Mouse (Mus musculus) forebrain, embryonic 11.5 days (tissue): ENCODE results near the gene Jpt1. TPM values are rescaled to one million over a fixed set of nuclear protein-coding genes. Genes with fewer than 3 reads are reported as not detected.
A peak's percentile ranks its signal among the peaks of the same experiment; 100 is the strongest.
"Not testable (repeated sequence)": the region's sequence is repeated elsewhere in the genome, so short reads cannot be mapped to it uniquely, and the experiment has no call there.

Source experiments
- ATAC-seq: fragments of 200-750 bp; cut with Nextera tagmentation; replicated peaks from 2 replicates; pipeline ENCODE4 v1.8.0; 2017; ENCODE audit warnings: moderate TSS enrichment; ENCODE audit not compliant: low FRiP score
- DNase-seq: peaks from one replicate; pipeline ENCODE4 v3.0.0-alpha.2; 2017; ENCODE audit warnings: low spot score
- H3K27ac ChIP-seq: fragments of 300-500 bp; sonication (generic); 2 replicates; pipeline ENCODE4 v1.5.1; 2014; ENCODE audit warnings: low read depth, low read length
- H3K27me3 ChIP-seq: fragments of 300-500 bp; sonication (generic); 2 replicates; pipeline ENCODE4 v1.6.1; 2014; ENCODE audit warnings: mild to moderate bottlenecking, low read length, mixed read lengths; ENCODE audit not compliant: control insufficient read depth, insufficient read depth
- H3K36me3 ChIP-seq: fragments of 300-500 bp; sonication (generic); 2 replicates; pipeline ENCODE4 v1.6.1; 2014; ENCODE audit warnings: mild to moderate bottlenecking, low read length, moderate library complexity, mixed read lengths; ENCODE audit not compliant: control insufficient read depth, insufficient read depth
- H3K4me1 ChIP-seq: fragments of 300-500 bp; sonication (generic); replicated peaks from 2 replicates; pipeline ENCODE4 v1.6.1; 2014; ENCODE audit warnings: low read length, mixed read lengths; ENCODE audit not compliant: control insufficient read depth, insufficient read depth
- H3K4me2 ChIP-seq: fragments of 300-500 bp; sonication (generic); 2 replicates; pipeline ENCODE4 v1.6.1; 2014; ENCODE audit warnings: low read depth, mild to moderate bottlenecking, low read length, moderate library complexity, mixed read lengths; ENCODE audit not compliant: severe bottlenecking
- H3K4me3 ChIP-seq: fragments of 300-500 bp; sonication (generic); 2 replicates; pipeline ENCODE4 v1.5.1; 2014; ENCODE audit warnings: low read depth, low read length
- H3K9ac ChIP-seq: fragments of 300-500 bp; sonication (generic); 2 replicates; pipeline ENCODE4 v1.6.1; 2014; ENCODE audit warnings: low read length
- H3K9me3 ChIP-seq: fragments of 300-500 bp; sonication (generic); 2 replicates; pipeline ENCODE4 v1.6.1; 2016; ENCODE audit warnings: low read length, mixed read lengths; ENCODE audit not compliant: control insufficient read depth
- WGBS: fragments of 180-500 bp; shearing (Covaris S2); extraction: QIAGEN DNeasy Blood & Tissue Kit; methylation state at CpG from one replicate; pipeline ENCODE4 v1.1.7; 2014; 5-methylcytosine and 5-hydroxymethylcytosine counted together
- polyA plus RNA-seq: library from polyadenylated mRNA; unstranded; fragments of >200 nt; fragmentation: Nextera tagmentation; extraction: Ambion mirVana; gene quantifications from 2 replicates; pipeline ENCODE4 v1.2.1, GENCODE M21; 2014

Jpt1 gene
- polyA plus RNA-seq, 1 experiment from 2014 or later = 961 TPM

DNA sequence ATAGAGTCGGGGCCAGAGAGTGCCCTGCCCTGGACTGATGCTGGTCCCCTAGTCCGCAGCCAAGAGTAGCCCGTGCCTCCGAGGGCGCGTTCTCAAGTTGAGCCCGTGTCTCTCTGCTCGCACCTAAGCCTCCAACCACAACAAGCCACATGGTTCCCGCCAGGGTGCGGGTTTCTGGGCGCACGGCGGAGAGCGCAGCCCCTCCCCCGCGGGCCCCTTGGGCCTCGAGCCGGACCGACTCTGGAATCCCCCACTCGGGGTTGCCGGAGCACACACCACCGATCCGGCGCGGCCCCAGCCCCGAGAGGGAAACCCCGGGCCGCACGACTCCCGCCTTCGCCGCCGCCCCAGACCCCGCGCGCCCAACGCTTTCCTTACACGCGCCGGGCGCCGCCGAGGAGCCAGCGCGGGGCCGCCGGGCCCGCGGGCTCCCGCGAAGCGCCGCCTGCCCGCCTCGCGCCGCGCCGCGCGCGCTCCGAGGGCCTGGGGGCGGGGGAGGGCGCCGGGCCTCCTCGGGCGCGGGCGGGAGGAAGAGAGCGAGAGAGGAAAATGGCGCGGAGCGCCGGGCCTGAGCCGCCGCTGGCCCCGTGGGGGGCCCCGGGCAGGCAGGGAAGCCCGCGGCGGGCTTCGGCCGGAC, 21.3 kb upstream of the Jpt1 start:
- DNase-seq (peak; percentile 87), ATAC-seq (peak; percentile 72)
- Histone ChIP-seq H3K9me3 (no peaks in the 10 kb centered on the region), H3K4me2 (peak overlapping the region; percentile 79), H3K4me1 (no peaks in the 10 kb centered on the region), H3K4me3 (peak overlapping the region; percentile 96), H3K27ac (peak overlapping the region; percentile 99), H3K9ac (peak overlapping the region; percentile 99), H3K36me3 (peaks cover 12% of the 10 kb centered on the region; the same call in 1 of the 2 replicates), H3K27me3 (no peaks in the 10 kb centered on the region)
- WGBS = 1% methylated on average over 49 of the region's 84 CpGs

DNA sequence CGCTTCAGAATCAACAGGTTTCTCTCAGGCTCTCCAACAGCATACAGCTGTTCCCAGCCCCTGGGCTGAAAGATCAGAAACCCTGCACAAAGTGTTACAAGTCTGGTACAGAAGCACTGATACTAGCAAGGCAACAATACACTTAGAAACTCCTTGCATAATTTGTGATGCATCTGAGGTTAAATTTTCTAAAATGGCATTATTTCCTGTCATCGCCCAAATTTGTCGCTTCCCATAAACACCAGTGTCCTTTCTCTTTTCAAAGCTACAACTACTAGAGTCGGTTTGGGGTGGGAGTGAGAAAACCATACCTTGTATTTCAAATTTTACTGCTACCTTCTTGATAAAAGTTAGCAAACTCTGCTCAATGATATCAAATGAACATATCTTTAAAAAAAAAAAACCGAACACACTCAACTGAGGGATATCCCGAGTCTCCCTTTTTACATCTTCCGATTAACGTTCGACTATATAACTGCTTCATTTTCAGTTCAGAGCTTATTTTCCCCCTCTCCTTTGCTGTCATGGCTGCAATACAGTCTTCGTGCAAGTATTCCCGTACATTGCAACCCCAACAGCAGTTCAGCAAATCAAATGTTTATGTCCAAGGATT, 20.7 kb upstream of the Jpt1 start:
- DNase-seq = no peak
- H3K27ac ChIP-seq = peak overlapping the region; percentile 99
- peak overlapping the region; percentile 79 for H3K4me2 ChIP-seq
- WGBS = 8% methylated on average over 11 of the region's 11 CpGs
- no peak for ATAC-seq
- peak overlapping the region; percentile 99 for H3K9ac ChIP-seq
- H3K27me3 ChIP-seq = no peaks in the 10 kb centered on the region
- H3K36me3 ChIP-seq = peaks cover 16% of the 10 kb centered on the region
- H3K4me3 ChIP-seq = peak overlapping the region; percentile 96
- H3K4me1 ChIP-seq = no peaks in the 10 kb centered on the region
- no peaks in the 10 kb centered on the region for H3K9me3 ChIP-seq

DNA sequence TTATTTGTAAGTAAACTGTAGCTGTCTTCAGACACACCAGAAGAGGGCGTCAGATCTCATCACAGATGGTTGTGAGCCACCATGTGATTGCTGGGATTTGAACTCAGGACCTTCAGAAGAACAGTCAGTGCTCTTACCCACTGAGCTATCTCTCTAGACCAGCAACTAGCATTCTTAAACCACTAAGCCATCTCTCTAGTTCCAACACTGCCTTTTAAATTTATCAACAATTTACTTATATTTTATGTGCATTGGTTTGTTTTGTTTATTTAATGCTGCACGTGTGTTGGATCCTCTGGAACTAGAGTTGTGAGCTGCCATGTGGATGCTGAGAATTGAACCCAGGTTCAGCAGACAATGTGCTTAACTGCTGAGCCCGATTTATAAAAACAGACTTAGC, 12.3 kb upstream of the Jpt1 start:
- H3K9ac ChIP-seq, H3K4me3 ChIP-seq, H3K4me2 ChIP-seq, H3K4me1 ChIP-seq, H3K9me3 ChIP-seq, H3K27ac ChIP-seq, ATAC-seq, H3K27me3 ChIP-seq, DNase-seq: not testable (repeated sequence)
- 90% methylated on average over 3 of the region's 3 CpGs for WGBS
- peaks cover 14% of the 10 kb centered on the region for H3K36me3 ChIP-seq

DNA sequence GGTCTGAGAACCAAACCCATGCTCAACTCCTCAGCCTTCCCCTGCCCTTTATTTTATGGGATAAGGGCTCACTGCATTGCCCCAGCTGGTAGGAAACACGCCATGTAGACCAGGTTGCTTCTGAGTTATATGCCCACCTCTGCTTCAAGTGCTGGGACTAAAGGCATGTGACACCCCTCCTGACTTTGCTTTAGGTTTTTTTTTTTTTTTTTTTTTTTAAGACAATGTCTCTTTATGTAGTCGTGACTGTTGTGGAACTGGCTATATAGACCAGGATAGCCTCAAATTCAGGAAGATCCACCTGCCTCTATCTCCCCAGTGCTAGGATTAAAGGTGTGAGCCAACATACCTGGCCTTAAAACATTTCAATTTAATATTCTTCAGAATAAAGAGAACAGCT, 8.5 kb upstream of the Jpt1 start:
- Histone ChIP-seq H3K4me3 (no peak overlapping the region), H3K4me2 (no peak overlapping the region), H3K27me3 (no peaks in the 10 kb centered on the region), H3K4me1 (no peaks in the 10 kb centered on the region), H3K36me3 (peaks cover 6% of the 10 kb centered on the region; the same call in 1 of the 2 replicates), H3K9ac (no peak overlapping the region), H3K27ac (no peak overlapping the region), H3K9me3 (no peaks in the 10 kb centered on the region)
- ATAC-seq = no peak
- no peak for DNase-seq
- 77% methylated on average over 2 of the region's 2 CpGs for WGBS

DNA sequence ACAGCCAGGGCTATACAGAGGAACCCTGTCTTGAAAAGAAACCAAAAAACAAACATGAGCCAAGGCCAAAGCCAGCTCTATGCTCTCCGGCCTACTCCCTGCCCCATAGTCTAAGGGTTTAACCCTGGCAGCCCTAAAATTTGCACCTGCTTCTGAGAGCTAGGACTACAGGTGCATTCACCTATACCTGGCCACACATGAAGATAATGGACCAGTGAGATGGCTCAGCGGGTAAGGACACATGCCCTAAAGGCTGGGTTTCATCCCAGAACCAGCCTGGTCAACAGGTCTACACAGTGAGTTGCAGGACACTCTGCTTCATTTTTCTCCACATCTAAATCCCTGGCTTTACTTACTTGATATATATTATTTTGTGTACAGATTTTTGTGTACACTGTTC, 8.1 kb upstream of the Jpt1 start:
- DNase-seq = no peak
- H3K4me1 ChIP-seq = no peaks in the 10 kb centered on the region
- no peak for ATAC-seq

DNA sequence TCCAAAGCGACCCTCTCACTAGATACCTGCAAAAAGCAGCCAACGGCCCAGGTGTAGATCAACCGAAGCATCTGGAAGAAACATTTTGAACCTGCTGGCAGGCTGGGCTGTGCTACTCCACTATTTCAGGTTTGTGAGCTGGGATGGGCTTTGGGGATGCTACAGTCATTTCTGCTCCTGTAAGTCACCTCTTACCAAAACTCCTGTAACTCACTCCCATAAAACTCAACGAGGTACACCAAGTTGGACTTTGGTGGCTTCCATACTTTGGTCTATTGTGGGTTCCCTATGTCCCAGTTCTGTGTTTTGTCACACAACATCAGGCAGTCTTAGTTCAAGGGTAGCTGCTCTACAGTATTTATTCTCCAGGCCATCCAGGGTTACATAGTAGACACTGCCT, 6.9 kb upstream of the Jpt1 start:
- H3K27ac ChIP-seq = no peak overlapping the region
- peaks cover 5% of the 10 kb centered on the region; the same call in 1 of the 2 replicates for H3K36me3 ChIP-seq
- no peak overlapping the region for H3K9ac ChIP-seq
- H3K4me1 ChIP-seq = no peaks in the 10 kb centered on the region
- no peak overlapping the region for H3K4me3 ChIP-seq
- H3K9me3 ChIP-seq = no peaks in the 10 kb centered on the region
- DNase-seq (no peak), ATAC-seq (no peak)
- no peak overlapping the region for H3K4me2 ChIP-seq
- 84% methylated on average over 4 of the region's 4 CpGs for WGBS
- H3K27me3 ChIP-seq = no peaks in the 10 kb centered on the region

More for the DNA sequence above, 8.1 kb upstream of the Jpt1 start:
- Histone ChIP-seq H3K27me3 (no peaks in the 10 kb centered on the region), H3K9ac (no peak overlapping the region), H3K4me2 (no peak overlapping the region), H3K9me3 (no peaks in the 10 kb centered on the region), H3K4me3 (no peak overlapping the region), H3K27ac (no peak overlapping the region), H3K36me3 (peaks cover 6% of the 10 kb centered on the region; the same call in 1 of the 2 replicates)
- WGBS = 84% methylated on average over 2 of the region's 2 CpGs

DNA sequence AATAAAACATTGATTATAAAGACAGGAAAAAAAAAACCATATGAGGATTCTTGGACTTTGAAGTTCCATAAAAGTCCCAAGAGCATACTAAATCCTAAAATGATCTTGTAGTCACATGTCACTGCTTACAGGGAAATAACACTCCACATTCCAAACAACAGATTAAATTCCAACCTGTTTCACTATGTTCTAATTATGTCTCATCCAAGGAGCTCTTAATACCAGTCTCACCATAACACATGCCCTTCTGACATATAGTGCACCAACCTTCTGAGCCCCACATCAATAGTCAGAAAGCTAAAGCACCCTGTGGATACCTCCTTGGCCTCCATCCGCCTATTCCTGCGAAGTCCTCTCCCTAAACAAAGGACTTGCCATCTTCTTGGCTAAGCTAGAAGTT, 6.0 kb upstream of the Jpt1 start:
- no peak for ATAC-seq
- no peaks in the 10 kb centered on the region for H3K4me1 ChIP-seq
- 59% methylated on average over 2 of the region's 2 CpGs for WGBS

DNA sequence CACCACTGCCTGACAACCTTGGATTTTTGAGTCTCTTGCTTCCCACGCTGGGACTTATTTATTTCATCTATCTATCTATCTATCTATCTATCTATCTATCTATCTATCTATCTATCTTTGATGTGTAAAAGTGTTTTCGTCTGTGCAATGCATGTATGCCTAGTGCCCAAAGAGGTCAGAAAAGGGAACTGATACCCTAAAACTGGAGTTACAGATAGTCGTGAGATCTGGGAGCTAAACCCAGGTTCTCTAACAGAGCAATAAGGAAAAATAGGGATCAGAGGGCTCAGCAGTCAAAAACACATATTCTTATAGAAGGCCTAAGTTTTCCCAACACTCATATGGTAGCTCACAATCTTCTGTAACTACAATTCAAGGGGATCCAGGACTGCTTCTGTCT, 5.4 kb upstream of the Jpt1 start:
- peaks cover 2% of the 10 kb centered on the region; the same call in 1 of the 2 replicates for H3K36me3 ChIP-seq
- DNase-seq (no peak), ATAC-seq (no peak)
- 94% methylated on average over 3 of the region's 3 CpGs for WGBS
- H3K4me3 ChIP-seq = no peak overlapping the region
- H3K27me3 ChIP-seq = no peaks in the 10 kb centered on the region
- H3K27ac ChIP-seq = no peak overlapping the region
- H3K9ac ChIP-seq = no peak overlapping the region
- no peaks in the 10 kb centered on the region for H3K4me1 ChIP-seq
- no peaks in the 10 kb centered on the region for H3K9me3 ChIP-seq
- H3K4me2 ChIP-seq = no peak overlapping the region

More for the DNA sequence above, 6.0 kb upstream of the Jpt1 start:
- Histone ChIP-seq H3K9me3 (no peaks in the 10 kb centered on the region), H3K27ac (no peak overlapping the region), H3K4me3 (no peak overlapping the region), H3K9ac (no peak overlapping the region), H3K27me3 (no peaks in the 10 kb centered on the region), H3K4me2 (no peak overlapping the region), H3K36me3 (peaks cover 2% of the 10 kb centered on the region; the same call in 1 of the 2 replicates)
- no peak for DNase-seq

DNA sequence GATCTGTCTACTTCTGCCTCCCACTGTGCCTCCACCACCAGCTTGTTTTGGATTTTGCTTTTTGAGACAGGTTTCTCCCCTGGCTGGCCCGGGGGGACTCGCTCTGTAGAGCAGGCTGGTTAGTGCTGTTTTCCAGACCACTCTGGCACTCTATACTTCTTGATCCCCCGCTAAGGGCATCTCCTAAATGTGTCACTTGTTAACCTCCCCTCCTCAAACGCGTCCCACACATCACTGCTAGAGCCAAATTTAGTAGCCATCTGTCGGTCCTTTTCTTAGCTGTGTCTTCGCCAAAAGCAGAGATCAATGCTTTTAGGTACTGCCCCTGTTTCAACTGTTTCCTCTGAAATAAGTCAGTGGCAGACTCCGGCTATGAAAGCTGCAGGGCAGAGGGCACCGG, 4.5 kb upstream of the Jpt1 start:
- H3K4me2 ChIP-seq = no peak overlapping the region
- DNase-seq = no peak
- H3K36me3 ChIP-seq = peaks cover 2% of the 10 kb centered on the region; the same call in 1 of the 2 replicates
- H3K4me1 ChIP-seq = no peaks in the 10 kb centered on the region
- no peaks in the 10 kb centered on the region for H3K9me3 ChIP-seq
- no peak overlapping the region for H3K9ac ChIP-seq
- no peak overlapping the region for H3K27ac ChIP-seq
- no peak for ATAC-seq
- H3K27me3 ChIP-seq = no peaks in the 10 kb centered on the region
- no peak overlapping the region for H3K4me3 ChIP-seq
- WGBS = 82% methylated on average over 9 of the region's 9 CpGs
